Mouse (Mus musculus) B cell, adult 67 days (primary cell): ENCODE results near the gene Abcg2. TPM values are rescaled to one million over a fixed set of nuclear protein-coding genes. Genes with fewer than 3 reads are reported as not detected.

Source experiments
- total RNA-seq, 2 experiments: library from RNA; stranded (reverse); gene quantifications; 4 replicates each; pipeline ENCODE4 v1.2.4; 2023

Gene Abcg2
- total RNA-seq = 1 to 10 TPM in 1 of 2 experiments, under 1 TPM in 1; 0.35 to 1.4 TPM

DNA sequence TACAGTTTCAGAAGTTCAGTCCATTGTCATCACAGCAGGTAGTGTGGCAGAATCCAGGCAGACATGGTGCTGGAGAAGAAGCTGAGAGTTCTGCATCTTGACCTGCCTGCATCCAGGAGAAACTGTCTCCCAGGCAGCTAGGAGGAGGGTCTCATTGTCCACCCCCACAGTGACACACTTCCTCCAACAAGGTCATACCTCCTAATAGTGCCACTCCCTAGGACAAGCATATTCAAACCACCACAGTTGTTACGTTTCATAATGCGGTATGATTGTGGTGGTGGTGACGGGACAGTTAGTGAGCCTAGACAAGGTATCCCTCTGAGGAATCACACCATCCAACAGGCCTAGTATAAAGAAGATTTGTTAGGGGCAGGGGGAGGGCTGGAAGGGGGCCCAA is at the start of gene Abcg2:
Gene Abcg2, plus strand, starts transcription at position 301 of the 400 bp plus-strand sequence.

Other genes with a start within 250 kb of the Abcg2 start
- gene Vmn1r30, start 141.1 kb upstream of the Abcg2 start, total RNA-seq = not detected
- gene Vmn1r31, start 109.2 kb upstream of the Abcg2 start, total RNA-seq = not detected
- 100 to 1,000 TPM; 105 to 109 TPM for gene Herc3, start 246.9 kb downstream of the Abcg2 start, total RNA-seq